ENCODE assay signal across 10 mouse cellular contexts in the genomic region with DNA sequence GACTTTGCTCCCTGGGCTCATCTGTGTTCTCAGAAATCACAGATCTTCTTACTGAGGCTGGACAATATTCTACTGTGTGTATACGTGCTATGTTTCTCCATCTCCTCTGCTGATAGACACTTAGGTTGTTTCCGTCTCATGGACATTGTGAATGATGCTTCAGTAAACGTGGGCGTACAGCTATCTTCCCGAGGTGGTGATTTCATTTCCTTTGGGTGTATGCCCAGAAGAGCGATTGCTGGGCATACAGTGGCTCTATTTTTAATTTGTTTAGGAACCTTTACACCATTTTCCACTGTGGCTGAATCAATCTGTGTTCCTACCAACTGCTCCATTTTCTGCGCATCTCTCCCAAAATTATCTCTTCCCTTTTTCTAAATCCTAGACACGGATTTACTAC.
A peak's percentile ranks its signal among the peaks of the same experiment; 100 is the strongest.
DNase-seq lines count a peak whose midpoint lies in the region.
"Had no signal": no experiment of that assay in that cellular context is flagged by ENCODE, and none has a peak within 500 bp of the region (broad histone marks: within the 10 kb centered on the region; RNA-seq: fewer than 3 reads in every experiment).

No protein-coding gene starts in this region.

- no peaks in the 10 kb centered on the region for H3K36me3 ChIP-seq in hindbrain, embryonic 10.5 days
- H3K36me3 ChIP-seq: midbrain, embryonic 12.5 days had no signal

- H3K4me3 ChIP-seq in hindbrain, embryonic 10.5 days = no peak overlapping the region
- H3K4me3 ChIP-seq: midbrain, embryonic 12.5 days had no signal

- no peaks in the 10 kb centered on the region for H3K9me3 ChIP-seq in hindbrain, embryonic 10.5 days
- H3K9me3 ChIP-seq: midbrain, embryonic 12.5 days had no signal

- WGBS in hindbrain, embryonic 10.5 days = 90% methylated on average over 8 of the region's 8 CpGs

- H3K4me1 ChIP-seq in hindbrain, embryonic 10.5 days (replicated peaks) = no peaks in the 10 kb centered on the region
- H3K4me1 ChIP-seq: midbrain, embryonic 12.5 days had no signal

- no peak overlapping the region for H3K27ac ChIP-seq in hindbrain, embryonic 10.5 days
- H3K27ac ChIP-seq: midbrain, embryonic 12.5 days had no signal

- no peaks in the 10 kb centered on the region for H3K27me3 ChIP-seq in hindbrain, embryonic 10.5 days (ENCODE audit: insufficient read depth, poor library complexity, severe bottlenecking)
- H3K27me3 ChIP-seq: midbrain, embryonic 12.5 days had no signal

- DNase-seq in cerebellum, postnatal 25 days = peak; percentile 10 to 12
- no peak for DNase-seq in cerebellum, adult 11 months
- DNase-seq in right cerebral cortex, adult 18-20 months = peak; percentile 81
- DNase-seq in right cerebral cortex, postnatal 14 days = no peak
- peak; percentile 76 for DNase-seq in layer of hippocampus, adult 9-11 months
- no peak for DNase-seq in hindbrain, embryonic 10.5 days (ENCODE audit: low spot score)
- no peak for DNase-seq in embryo, embryonic 10 days (ENCODE audit: low spot score)
- no peak for DNase-seq in urinary bladder, adult 2 months (ENCODE audit: low spot score)
- DNase-seq: kidney, adult 2 months had no signal

Comparison
In these comparisons a context has a peak if more than half of its experiments do, and no peak if none do; other contexts are left out.
1. DNase-seq: peak in cerebellum, postnatal 25 days (2 of 2), right cerebral cortex, adult 18-20 months (single experiment) and layer of hippocampus, adult 9-11 months (single experiment); none in cerebellum, adult 11 months (single experiment), right cerebral cortex, postnatal 14 days (single experiment), hindbrain, embryonic 10.5 days (single experiment), embryo, embryonic 10 days (single experiment) and urinary bladder, adult 2 months (single experiment).